Mouse (Mus musculus): Measurements from ENCODE around the gene Nmral1.

GRCm38 (mm10) chr16:4702646-4703045 is 16.5 kb downstream of the Nmral1 start:
- TF ChIP-seq EP300 (IDR thresholded peaks at IDR 0.05; ENCODE audit: low read depth), result no peak
- no peak for TF ChIP-seq CTCF (IDR thresholded peaks at IDR 0.05; ENCODE audit: low read depth)
